Mouse (Mus musculus): ENCODE measurements around the gene Katnbl1.

DNA sequence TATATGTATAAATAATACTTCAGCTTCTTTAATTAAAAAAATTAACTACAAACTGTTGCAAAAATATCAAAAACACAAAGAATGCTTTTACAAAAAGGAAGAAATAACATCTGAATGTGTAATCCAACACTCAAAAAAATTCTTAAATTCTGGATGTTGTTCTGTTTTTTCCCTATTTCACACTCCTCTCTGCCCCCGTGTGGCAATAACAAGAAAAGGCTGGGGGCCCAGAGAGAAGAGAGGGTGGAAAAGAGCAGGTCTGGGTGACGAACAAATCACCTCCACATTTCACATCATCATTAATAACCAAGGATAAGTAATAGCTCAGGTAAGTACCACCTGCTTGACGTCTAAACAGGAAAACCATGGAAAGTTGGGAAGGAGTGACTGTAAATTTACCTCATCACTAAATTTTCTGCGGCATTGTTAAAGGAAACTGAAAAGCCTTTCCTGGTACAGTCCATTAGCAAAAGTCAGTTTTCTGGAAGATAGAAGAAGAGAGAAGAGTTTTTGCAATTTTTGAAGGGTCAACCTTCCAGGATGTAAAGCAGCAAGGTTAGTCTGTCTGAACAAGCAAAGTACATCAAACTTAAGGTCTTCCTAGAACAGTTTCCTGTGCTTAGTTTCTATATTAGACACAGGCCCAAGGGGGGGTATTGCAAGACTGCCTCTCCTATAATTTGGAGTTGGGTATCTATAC, 70.7 kb downstream of the Katnbl1 start:
- TF ChIP-seq GATA1 (IDR thresholded peaks at IDR 0.05; ENCODE audit: low read length) (no peak), TAL1 (IDR thresholded peaks at IDR 0.05; ENCODE audit: low read length) (no peak)

All from erythroblast, embryonic 14.5 days (primary cell).